Mouse (Mus musculus) CH12.LX (cell line): ENCODE measurements around the gene Flad1. TPM values are rescaled to one million over a fixed set of nuclear protein-coding genes. Genes with fewer than 3 reads are reported as not detected.

Experiments used
- DNase-seq: peaks from one replicate; pipeline ENCODE4 v3.0.0-alpha.2; 2013; ENCODE audit errors: extremely low read depth
- H3K27ac ChIP-seq: 2 replicates; pipeline ENCODE4 v1.5.1; 2012; ENCODE audit warnings: low read depth, mild to moderate bottlenecking, control low read depth, moderate library complexity; ENCODE audit not compliant: insufficient read depth
- H3K27me3 ChIP-seq: replicated peaks from 2 replicates; pipeline ENCODE3; 2012; ENCODE audit warnings: inconsistent platforms
- H3K36me3 ChIP-seq, 2 experiments: replicated peaks in 1 of 2; 2 replicates each; pipeline versions ENCODE3 to v1.6.1; 2012; ENCODE audit warnings: inconsistent platforms in 1 of 2, low read length in 1 of 2, mild to moderate bottlenecking in 1 of 2, mixed read lengths in 1 of 2, moderate library complexity in 1 of 2; ENCODE audit not compliant: control insufficient read depth in 1 of 2, insufficient read depth in 1 of 2
- H3K4me1 ChIP-seq, 2 experiments: 2 replicates each; pipeline ENCODE4 v1.6.1; 2012; ENCODE audit warnings: inconsistent platforms in 1 of 2, moderate library complexity in 1 of 2; ENCODE audit not compliant: insufficient read depth in 2 of 2, control insufficient read depth in 1 of 2
- H3K4me2 ChIP-seq: 2 replicates; pipeline ENCODE4 v1.6.1; 2012; ENCODE audit warnings: low read depth, mild to moderate bottlenecking, control low read depth; ENCODE audit not compliant: poor library complexity, insufficient read depth, severe bottlenecking
- H3K4me3 ChIP-seq, 3 experiments: fragments of 150-350 bp in 1 of 3; sonication (generic) in 1 of 3; replicated peaks in 1 of 3; 2 replicates each; pipeline versions ENCODE3 to v1.5.1; 2011 to 2012; ENCODE audit warnings: low read depth in 2 of 3, low read length in 2 of 3, mild to moderate bottlenecking in 2 of 3, moderate library complexity in 2 of 3, control low read depth in 1 of 3, improper control_type of control experiment in 1 of 3, inconsistent platforms in 1 of 3, mixed read lengths in 1 of 3; ENCODE audit not compliant: poor library complexity in 1 of 3
- H3K79me2 ChIP-seq: replicated peaks from 2 replicates; pipeline ENCODE4 v1.6.1; 2012; ENCODE audit warnings: mild to moderate bottlenecking, moderate library complexity; ENCODE audit not compliant: control insufficient read depth, poor library complexity, insufficient read depth, severe bottlenecking; ENCODE audit errors: extremely low read depth
- H3K9ac ChIP-seq: 2 replicates; pipeline ENCODE4 v1.6.1; 2012; ENCODE audit warnings: low read depth, mild to moderate bottlenecking, control low read depth, moderate library complexity; ENCODE audit not compliant: insufficient read depth
- H3K9me3 ChIP-seq: replicated peaks from 2 replicates; pipeline ENCODE3; 2012; ENCODE audit warnings: low read length, inconsistent platforms, mixed read lengths
- CTCF ChIP-seq, 2 experiments: IDR thresholded peaks in 1 of 2; conservative IDR thresholded peaks in 1 of 2; 2 replicates each; pipeline ENCODE4 v1.5.1; 2011 to 2012; ENCODE audit warnings: low read depth in 2 of 2, low read length in 2 of 2, improper control_type of control experiment in 1 of 2, inconsistent platforms in 1 of 2, mild to moderate bottlenecking in 1 of 2, moderate library complexity in 1 of 2
- E2F4 ChIP-seq: IDR thresholded peaks from 2 replicates; pipeline ENCODE4 v1.6.1; 2011; ENCODE audit warnings: low read depth, low read length, improper control_type of control experiment; ENCODE audit not compliant: insufficient replicate concordance
- ELF1 ChIP-seq: IDR thresholded peaks from 2 replicates; pipeline ENCODE4 v1.6.1; 2014; ENCODE audit warnings: low read depth, mild to moderate bottlenecking, inconsistent platforms, low read length, improper control_type of control experiment
- EP300 ChIP-seq: IDR thresholded peaks from 2 replicates; pipeline ENCODE4 v1.6.1; 2011; ENCODE audit warnings: low read length, improper control_type of control experiment
- GABPA ChIP-seq: IDR thresholded peaks from 2 replicates; pipeline ENCODE4 v1.6.1; 2012; ENCODE audit warnings: low read depth, low read length, improper control_type of control experiment, inconsistent platforms; ENCODE audit not compliant: insufficient replicate concordance
- IRF4 ChIP-seq: IDR thresholded peaks from 2 replicates; pipeline ENCODE4 v1.6.1; 2014; ENCODE audit warnings: low read depth, mild to moderate bottlenecking, inconsistent platforms, low read length, improper control_type of control experiment
- JUN ChIP-seq: IDR thresholded peaks from 2 replicates; pipeline ENCODE4 v1.6.1; 2011; ENCODE audit warnings: low read depth, mild to moderate bottlenecking, low read length, improper control_type of control experiment, moderate library complexity; ENCODE audit not compliant: insufficient read depth
- KAT2A ChIP-seq: IDR thresholded peaks from 2 replicates; pipeline ENCODE4 v1.6.1; 2012; ENCODE audit warnings: low read length, improper control_type of control experiment, inconsistent platforms; ENCODE audit not compliant: insufficient replicate concordance
- NRF1 ChIP-seq: IDR thresholded peaks from 2 replicates; pipeline ENCODE4 v1.6.1; 2014; ENCODE audit warnings: low read depth, mild to moderate bottlenecking, inconsistent platforms, low read length, improper control_type of control experiment, moderate library complexity
- PAX5 ChIP-seq: IDR thresholded peaks from 2 replicates; pipeline ENCODE4 v1.6.1; 2012; ENCODE audit warnings: low read length, inconsistent platforms, mixed read lengths
- RAD21 ChIP-seq: IDR thresholded peaks from 2 replicates; pipeline ENCODE4 v1.6.1; 2011; ENCODE audit warnings: low read depth, mild to moderate bottlenecking, low read length, improper control_type of control experiment, moderate library complexity
- SIN3A ChIP-seq: IDR thresholded peaks from 2 replicates; pipeline ENCODE4 v1.6.1; 2012; ENCODE audit warnings: low read length, improper control_type of control experiment, inconsistent platforms
- USF1 ChIP-seq: IDR thresholded peaks from 2 replicates; pipeline ENCODE4 v1.6.1; 2014; ENCODE audit warnings: low read depth, mild to moderate bottlenecking, inconsistent platforms, low read length, improper control_type of control experiment
- USF2 ChIP-seq: conservative IDR thresholded peaks from 2 replicates; pipeline ENCODE4 v1.6.1; 2011; ENCODE audit warnings: low read depth, low read length, improper control_type of control experiment
- ZMIZ1 ChIP-seq: IDR thresholded peaks from 2 replicates; pipeline ENCODE4 v1.6.1; 2012; ENCODE audit warnings: low read depth, mild to moderate bottlenecking, inconsistent platforms, low read length, improper control_type of control experiment
- dilution Hi-C: fragments of 300-500 bp; cut with MboI; formaldehyde crosslinking; loops from 2 replicates; pipeline ENCODE4 v1.14.3; 2020; ENCODE audit warnings: low sequenced_read_pairs; ENCODE audit not compliant: extremely low pct_unique_long_range_greater_than_20kb, extremely low pct_ligation_motif_present
- in situ Hi-C: fragments of 300-500 bp; cut with MboI; formaldehyde crosslinking; loops from 3 replicates; pipeline ENCODE4 v1.14.3; 2019; ENCODE audit warnings: low sequenced_read_pairs, low pct_ligation_motif_present, low pct_unique_long_range_greater_than_20kb, mixed read lengths
- polyA plus RNA-seq: library from polyadenylated mRNA; unstranded; fragments of >175 nt; gene quantifications from 2 replicates; pipeline ENCODE4 v1.2.1, GENCODE M21; 2012; ENCODE audit warnings: low read depth; ENCODE audit not compliant: insufficient read length
- total RNA-seq, 2 experiments: library from RNA; depleted of rRNA; stranded (reverse); fragments of 300-350 nt in 1 of 2; fragments of >200 nt in 1 of 2; gene quantifications; 2 replicates each; pipeline ENCODE4 v1.2.3; 2012 to 2014

Flad1 gene
- total and polyA plus RNA-seq, 3 experiments: 26.0 to 31.1 (median 26.9) TPM

DNA sequence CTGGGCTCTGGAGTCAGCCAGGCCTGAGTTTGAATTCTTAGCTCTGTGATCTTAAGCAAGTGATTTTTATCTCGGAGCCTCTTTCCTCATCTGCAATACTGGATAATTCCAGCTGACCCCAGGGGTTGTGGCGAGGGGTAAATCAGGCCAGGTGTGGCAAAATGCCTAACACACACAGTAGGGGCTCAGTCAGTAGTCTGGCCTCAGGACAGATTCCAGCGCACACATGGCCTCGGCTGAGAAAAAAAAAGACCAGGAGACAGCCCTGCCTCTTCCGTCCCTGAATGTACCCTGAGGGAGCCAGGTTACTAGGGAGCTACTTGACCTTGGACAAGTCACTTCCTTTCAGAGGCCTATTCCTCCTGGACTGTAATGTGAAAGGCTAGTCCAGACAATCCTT, 28.7 kb downstream of the Flad1 start:
- DNase-seq: no peak
- H3K9ac ChIP-seq: no peak overlapping the region
- no peaks in the 10 kb centered on the region for H3K27me3 ChIP-seq
- H3K4me3 ChIP-seq: no peak overlapping the region
- peaks cover 27 to 97% of the 10 kb centered on the region in 2 experiments for H3K4me1 ChIP-seq
- dilution Hi-C loops (no loop called here), in situ Hi-C loops (no loop called here)
- no peaks in the 10 kb centered on the region for H3K9me3 ChIP-seq
- no peak overlapping the region for H3K4me2 ChIP-seq
- no peak overlapping the region for H3K27ac ChIP-seq
- H3K79me2 ChIP-seq: peaks cover 54% of the 10 kb centered on the region
- TF ChIP-seq E2F4: no peak
- no peak for TF ChIP-seq ELF1
- TF ChIP-seq NRF1: no peak
- TF ChIP-seq CTCF (conservative IDR thresholded peaks at IDR 0.05 in 1 of 2, IDR thresholded peaks at IDR 0.05 in 1 of 2; ENCODE audit: low read depth in 2 of 2, low read length in 2 of 2): no peak
- H3K36me3 ChIP-seq: peaks cover 39 to 61% of the 10 kb centered on the region in 2 experiments

DNA sequence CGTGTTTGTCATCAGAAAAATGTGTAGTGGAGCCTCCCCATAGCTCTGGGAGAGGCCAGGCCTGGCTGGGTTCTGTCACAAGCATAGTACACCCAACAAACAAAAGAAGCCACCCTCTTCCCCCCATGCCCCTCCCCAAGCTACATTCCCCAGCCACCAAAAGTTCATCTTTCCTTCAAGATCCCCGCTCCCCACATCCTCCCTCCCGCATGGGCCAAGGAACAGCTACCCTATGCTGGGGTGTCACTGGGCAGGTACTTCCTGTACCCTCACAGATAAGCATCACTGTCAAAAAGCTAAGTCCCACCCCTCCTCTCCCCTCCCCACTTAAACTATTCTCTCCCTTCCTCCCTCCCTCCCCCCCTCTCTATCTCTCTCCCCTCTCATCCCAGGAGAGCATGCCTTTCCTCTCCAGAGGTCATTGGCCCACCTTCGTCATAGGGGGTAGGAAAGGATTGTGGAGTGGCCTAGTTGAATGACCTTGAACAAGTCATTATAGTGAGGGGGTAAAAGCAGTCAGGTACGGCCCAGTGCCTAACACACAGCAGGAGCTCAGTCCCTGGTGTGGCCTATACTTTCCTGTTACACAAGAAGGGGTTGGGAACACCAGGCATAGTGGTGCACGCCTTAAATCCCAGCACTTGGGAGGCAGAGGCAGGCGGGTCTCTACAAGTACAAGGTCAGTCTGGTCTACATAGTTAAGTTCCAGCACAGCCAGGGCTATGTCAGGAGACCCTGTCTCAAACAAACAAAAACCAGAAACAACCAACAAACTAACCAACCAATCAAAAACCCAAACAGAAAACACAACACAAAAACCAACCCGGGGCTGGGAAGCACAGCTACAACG, 29.4 kb downstream of the Flad1 start:
- dilution Hi-C loops (no loop called here), in situ Hi-C loops (no loop called here)
- Histone ChIP-seq H3K9me3 (no peaks in the 10 kb centered on the region), H3K4me3 (no peak overlapping the region), H3K4me2 (no peak overlapping the region), H3K27ac (no peak overlapping the region), H3K36me3 (peaks cover 40 to 68% of the 10 kb centered on the region in 2 experiments), H3K27me3 (no peaks in the 10 kb centered on the region), H3K9ac (no peak overlapping the region), H3K4me1 (peaks cover 30 to 96% of the 10 kb centered on the region in 2 experiments), H3K79me2 (peaks cover 47% of the 10 kb centered on the region)
- no peak for TF ChIP-seq SIN3A
- DNase-seq: no peak

DNA sequence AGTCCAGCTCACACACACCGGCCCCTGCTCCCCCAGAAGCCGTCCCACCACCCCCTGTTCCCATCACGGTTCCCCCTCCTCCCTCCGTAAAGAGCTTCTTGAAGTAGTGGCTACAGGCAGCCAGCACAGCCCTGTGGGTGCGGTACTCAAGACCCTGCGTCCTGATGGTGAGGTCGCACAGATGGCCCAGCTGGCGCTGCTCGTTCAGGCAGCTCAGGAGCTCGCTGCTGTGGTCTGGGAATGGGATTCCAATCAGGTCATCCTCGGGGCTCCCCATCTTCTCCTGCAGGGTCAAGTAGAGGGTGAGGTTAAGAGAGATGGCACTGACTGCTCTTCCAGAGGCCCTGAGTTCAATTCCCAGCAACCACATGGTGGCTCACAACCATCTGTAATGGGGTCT, 30.4 kb downstream of the Flad1 start:
- no peak overlapping the region for H3K4me3 ChIP-seq
- TF ChIP-seq GABPA (no peak), RAD21 (no peak), ZMIZ1 (no peak), IRF4 (no peak), KAT2A (no peak), EP300 (no peak), PAX5 (no peak), USF2 (no peak), NRF1 (no peak), CTCF (conservative IDR thresholded peaks at IDR 0.05 in 1 of 2, IDR thresholded peaks at IDR 0.05 in 1 of 2; ENCODE audit: low read depth in 2 of 2, low read length in 2 of 2) (no peak), JUN (no peak), USF1 (no peak)
- TF ChIP-seq, all 38 proteins: peak for 0
- H3K9ac ChIP-seq: no peak overlapping the region
- H3K4me1 ChIP-seq: peaks cover 30 to 91% of the 10 kb centered on the region in 2 experiments
- in situ Hi-C loops: no loop called here
- no peak overlapping the region for H3K4me2 ChIP-seq
- peaks cover 37% of the 10 kb centered on the region for H3K79me2 ChIP-seq
- DNase-seq: no peak
- H3K27ac ChIP-seq: no peak overlapping the region
- no peaks in the 10 kb centered on the region for H3K9me3 ChIP-seq
- no peaks in the 10 kb centered on the region for H3K27me3 ChIP-seq
- H3K36me3 ChIP-seq: peaks cover 49 to 78% of the 10 kb centered on the region in 2 experiments
- dilution Hi-C loops: no loop called here
